Mouse (Mus musculus): ENCODE measurements around the gene Uhmk1. TPM values are rescaled to one million over a fixed set of nuclear protein-coding genes. Genes with fewer than 3 reads are reported as not detected.
"Not testable (repeated sequence)": the region's sequence is repeated elsewhere in the genome, so short reads cannot be mapped to it uniquely, and the experiment has no call there.

Uhmk1 gene
- polyA plus RNA-seq (2012; fragmentation: generic; extraction: Trizol) = 6.3 TPM

- peak; percentile 42 for TF ChIP-seq POLR2AphosphoS2 (IDR thresholded peaks at IDR 0.05; ENCODE audit: insufficient read length, low read depth)
- TF ChIP-seq POLR2A (IDR thresholded peaks at IDR 0.05; ENCODE audit: insufficient read length, low read depth) = peak; percentile 72
- no peak for TF ChIP-seq MAX (IDR thresholded peaks at IDR 0.05; ENCODE audit: low read depth)
- peaks cover 29% of the 10 kb centered on the region for H3K79me2 ChIP-seq (ENCODE audit: control insufficient read depth, insufficient read depth)
- no peaks in the 10 kb centered on the region for H3K36me3 ChIP-seq (ENCODE audit: control insufficient read depth, insufficient read depth)
- H3K4me2 ChIP-seq (ENCODE audit: low read depth) = peak within 1 kb of the TSS; percentile 67
- H3K4me3 ChIP-seq = peak within 1 kb of the TSS; percentile 36
- H3K27me3 ChIP-seq (ENCODE audit: control insufficient read depth, insufficient read depth, insufficient read length) = no peaks in the 10 kb centered on the region
- H3ac ChIP-seq (ENCODE audit: control insufficient read depth, insufficient read length) = peak within 1 kb of the TSS; percentile 82
Observed at GRCm38 (mm10) chr1:170214757-170215522, at the start of gene Uhmk1. Gene Uhmk1 (minus strand): TSS chr1:170215397.

- no peak for TF ChIP-seq E2F4 (IDR thresholded peaks at IDR 0.05; ENCODE audit: insufficient read depth)
- TF ChIP-seq REST (IDR thresholded peaks at IDR 0.05; ENCODE audit: insufficient read depth, insufficient read length) = no peak
- no peak for TF ChIP-seq MYOD1 (IDR thresholded peaks at IDR 0.05; ENCODE audit: control insufficient read depth in 1 of 3, insufficient read length in 2 of 3, low read depth in 2 of 3)
- no peak for TF ChIP-seq SRF (IDR thresholded peaks at IDR 0.05; ENCODE audit: control insufficient read depth, insufficient read length, low read depth)
- TF ChIP-seq TCF3 (IDR thresholded peaks at IDR 0.05; ENCODE audit: insufficient read length, low read depth) = no peak
- no peak for TF ChIP-seq POLR2A (IDR thresholded peaks at IDR 0.05; ENCODE audit: insufficient read length, low read depth)
- TF ChIP-seq MYOG (IDR thresholded peaks at IDR 0.05; ENCODE audit: control insufficient read depth in 1 of 3, insufficient read depth in 1 of 3, insufficient read length in 2 of 3, low read depth in 2 of 3) = no peak
- TF ChIP-seq TCF12 (IDR thresholded peaks at IDR 0.05; ENCODE audit: insufficient read depth, poor library complexity, severe bottlenecking) = no peak
- TF ChIP-seq MAX (IDR thresholded peaks at IDR 0.05; ENCODE audit: low read depth) = no peak
- no peak for TF ChIP-seq POLR2AphosphoS2 (IDR thresholded peaks at IDR 0.05; ENCODE audit: insufficient read length, low read depth)
- no peak for TF ChIP-seq CEBPB (IDR thresholded peaks at IDR 0.05; ENCODE audit: insufficient read depth, poor library complexity, severe bottlenecking)
Observed at GRCm38 (mm10) chr1:170255560-170255910, 40.3 kb upstream of the Uhmk1 start.

GRCm38 (mm10) chr1:170254893-170255559 lies 39.8 kb upstream of the Uhmk1 start:
- no peak for TF ChIP-seq MYOG (IDR thresholded peaks at IDR 0.05; ENCODE audit: control insufficient read depth in 1 of 3, insufficient read depth in 1 of 3, insufficient read length in 2 of 3, low read depth in 2 of 3)
- no peak for TF ChIP-seq TCF12 (IDR thresholded peaks at IDR 0.05; ENCODE audit: insufficient read depth, poor library complexity, severe bottlenecking)
- TF ChIP-seq MYOD1 (IDR thresholded peaks at IDR 0.05; ENCODE audit: control insufficient read depth in 1 of 3, insufficient read length in 2 of 3, low read depth in 2 of 3) = no peak
- no peak for TF ChIP-seq POLR2AphosphoS2 (IDR thresholded peaks at IDR 0.05; ENCODE audit: insufficient read length, low read depth)
- TF ChIP-seq REST (IDR thresholded peaks at IDR 0.05; ENCODE audit: insufficient read depth, insufficient read length) = no peak
- TF ChIP-seq E2F4 (IDR thresholded peaks at IDR 0.05; ENCODE audit: insufficient read depth) = no peak
- TF ChIP-seq TCF3 (IDR thresholded peaks at IDR 0.05; ENCODE audit: insufficient read length, low read depth) = no peak
- TF ChIP-seq MAX (IDR thresholded peaks at IDR 0.05; ENCODE audit: low read depth) = no peak
- no peak for TF ChIP-seq CEBPB (IDR thresholded peaks at IDR 0.05; ENCODE audit: insufficient read depth, poor library complexity, severe bottlenecking)
- no peak for TF ChIP-seq POLR2A (IDR thresholded peaks at IDR 0.05; ENCODE audit: insufficient read length, low read depth)
- TF ChIP-seq SRF (IDR thresholded peaks at IDR 0.05; ENCODE audit: control insufficient read depth, insufficient read length, low read depth) = no peak
- TF ChIP-seq USF1 (IDR thresholded peaks at IDR 0.05; ENCODE audit: low read depth) = no peak
- Histone ChIP-seq H3ac (ENCODE audit: control insufficient read depth, insufficient read length) (no peak overlapping the region), H3K36me3 (ENCODE audit: control insufficient read depth, insufficient read depth) (no peaks in the 10 kb centered on the region), H3K4me3 (peak overlapping the region; percentile 4), H3K79me2 (ENCODE audit: control insufficient read depth, insufficient read depth) (no peaks in the 10 kb centered on the region), H3K27me3 (ENCODE audit: control insufficient read depth, insufficient read depth, insufficient read length) (no peaks in the 10 kb centered on the region), H3K4me2 (ENCODE audit: low read depth) (peak overlapping the region; percentile 59)

More at GRCm38 (mm10) chr1:170255560-170255910, 40.3 kb upstream of the Uhmk1 start:
- no peaks in the 10 kb centered on the region for H3K36me3 ChIP-seq (ENCODE audit: control insufficient read depth, insufficient read depth)
- no peak overlapping the region for H3ac ChIP-seq (ENCODE audit: control insufficient read depth, insufficient read length)
- H3K4me2 ChIP-seq (ENCODE audit: low read depth) = peak overlapping the region; percentile 60
- no peaks in the 10 kb centered on the region for H3K27me3 ChIP-seq (ENCODE audit: control insufficient read depth, insufficient read depth, insufficient read length)
- no peaks in the 10 kb centered on the region for H3K79me2 ChIP-seq (ENCODE audit: control insufficient read depth, insufficient read depth)
- no peak overlapping the region for H3K4me3 ChIP-seq

- H3K4me3 ChIP-seq = no peak overlapping the region
- H3K79me2 ChIP-seq (ENCODE audit: control insufficient read depth, insufficient read depth) = no peaks in the 10 kb centered on the region
- no peaks in the 10 kb centered on the region for H3K36me3 ChIP-seq (ENCODE audit: control insufficient read depth, insufficient read depth)
- no peak for TF ChIP-seq USF1 (IDR thresholded peaks at IDR 0.05; ENCODE audit: low read depth)
- H3ac ChIP-seq (ENCODE audit: control insufficient read depth, insufficient read length) = no peak overlapping the region
- H3K27me3 ChIP-seq (ENCODE audit: control insufficient read depth, insufficient read depth, insufficient read length) = peaks cover 15% of the 10 kb centered on the region
- no peak overlapping the region for H3K4me2 ChIP-seq (ENCODE audit: low read depth)
Observed at GRCm38 (mm10) chr1:170245016-170245415, 29.8 kb upstream of the Uhmk1 start.

- not testable (repeated sequence) for H3K79me2 ChIP-seq (ENCODE audit: control insufficient read depth, insufficient read depth); H3K36me3 ChIP-seq (ENCODE audit: control insufficient read depth, insufficient read depth); H3K4me2 ChIP-seq (ENCODE audit: low read depth); H3ac ChIP-seq (ENCODE audit: control insufficient read depth, insufficient read length); H3K4me3 ChIP-seq
- H3K27me3 ChIP-seq (ENCODE audit: control insufficient read depth, insufficient read depth, insufficient read length) = peaks cover 13% of the 10 kb centered on the region
Observed at GRCm38 (mm10) chr1:170232688-170233087, 17.5 kb upstream of the Uhmk1 start, which contains the start of gene Sh2d1b2. Gene Sh2d1b2 (plus strand): TSS chr1:170232749.
